Mouse (Mus musculus): ENCODE data around the gene Scamp1. TPM values are rescaled to one million over a fixed set of nuclear protein-coding genes. Genes with fewer than 3 reads are reported as not detected.

Scamp1 gene
- polyA plus RNA-seq, 1 experiment from 2014 or later: 29.6 TPM

GRCm38 (mm10) chr13:94308279-94308678 is 22.6 kb upstream of the Scamp1 start:
- DNase-seq (ENCODE audit: low spot score) (no peak), ATAC-seq (ENCODE audit: insufficient number of reproducible peaks, low FRiP score, low TSS enrichment, low read depth) (no peak)
- Histone ChIP-seq H3K4me2 (ENCODE audit: low read depth, severe bottlenecking) (no peak overlapping the region), H3K9me3 (ENCODE audit: control insufficient read depth, low read length) (no peaks in the 10 kb centered on the region), H3K27ac (replicated peaks; ENCODE audit: low read depth, low read length) (no peak overlapping the region), H3K36me3 (ENCODE audit: control insufficient read depth, insufficient read depth, low read length) (no peaks in the 10 kb centered on the region), H3K9ac (ENCODE audit: low read length) (no peak overlapping the region), H3K4me3 (ENCODE audit: low read depth, low read length) (no peak overlapping the region), H3K4me1 (ENCODE audit: control insufficient read depth, insufficient read depth, low read length) (no peaks in the 10 kb centered on the region), H3K27me3 (ENCODE audit: control insufficient read depth, insufficient read depth, low read length) (no peaks in the 10 kb centered on the region)
- WGBS: 75% methylated on average over 2 of the region's 2 CpGs

GRCm38 (mm10) chr13:94307531-94307930 is 21.9 kb upstream of the Scamp1 start:
- 88% methylated on average over 7 of the region's 7 CpGs for WGBS
- Histone ChIP-seq H3K36me3 (ENCODE audit: control insufficient read depth, insufficient read depth, low read length) (no peaks in the 10 kb centered on the region), H3K4me2 (ENCODE audit: low read depth, severe bottlenecking) (no peak overlapping the region), H3K27ac (replicated peaks; ENCODE audit: low read depth, low read length) (no peak overlapping the region), H3K4me3 (ENCODE audit: low read depth, low read length) (no peak overlapping the region), H3K9ac (ENCODE audit: low read length) (no peak overlapping the region), H3K4me1 (ENCODE audit: control insufficient read depth, insufficient read depth, low read length) (no peaks in the 10 kb centered on the region), H3K9me3 (ENCODE audit: control insufficient read depth, low read length) (no peaks in the 10 kb centered on the region), H3K27me3 (ENCODE audit: control insufficient read depth, insufficient read depth, low read length) (no peaks in the 10 kb centered on the region)
- ATAC-seq (ENCODE audit: insufficient number of reproducible peaks, low FRiP score, low TSS enrichment, low read depth) (no peak), DNase-seq (ENCODE audit: low spot score) (no peak)

- Histone ChIP-seq H3K9ac (ENCODE audit: low read length) (peak overlapping the region; percentile 27; the same call in 1 of the 2 replicates), H3K9me3 (ENCODE audit: control insufficient read depth, low read length) (no peaks in the 10 kb centered on the region), H3K27ac (replicated peaks; ENCODE audit: low read depth, low read length) (no peak overlapping the region), H3K36me3 (ENCODE audit: control insufficient read depth, insufficient read depth, low read length) (no peaks in the 10 kb centered on the region), H3K4me2 (ENCODE audit: low read depth, severe bottlenecking) (peak overlapping the region; percentile 31; the same call in 1 of the 2 replicates), H3K4me1 (ENCODE audit: control insufficient read depth, insufficient read depth, low read length) (no peaks in the 10 kb centered on the region), H3K27me3 (ENCODE audit: control insufficient read depth, insufficient read depth, low read length) (no peaks in the 10 kb centered on the region), H3K4me3 (ENCODE audit: low read depth, low read length) (peak overlapping the region; percentile 14; the same call in 1 of the 2 replicates)
- ATAC-seq (ENCODE audit: insufficient number of reproducible peaks, low FRiP score, low TSS enrichment, low read depth): no peak
- no peak for DNase-seq (ENCODE audit: low spot score)
- WGBS: 17% methylated on average over 5 of the region's 5 CpGs
Measured at GRCm38 (mm10) chr13:94306968-94307289, 21.3 kb upstream of the Scamp1 start.

GRCm38 (mm10) chr13:94306277-94306967 is 20.8 kb upstream of the Scamp1 start:
- WGBS: 41% methylated on average over 18 of the region's 18 CpGs
- no peaks in the 10 kb centered on the region for H3K36me3 ChIP-seq (ENCODE audit: control insufficient read depth, insufficient read depth, low read length)
- no peaks in the 10 kb centered on the region for H3K27me3 ChIP-seq (ENCODE audit: control insufficient read depth, insufficient read depth, low read length)
- DNase-seq (ENCODE audit: low spot score): peak; percentile 75
- ATAC-seq (ENCODE audit: insufficient number of reproducible peaks, low FRiP score, low TSS enrichment, low read depth): peak; percentile 70
- H3K4me2 ChIP-seq (ENCODE audit: low read depth, severe bottlenecking): peak overlapping the region; percentile 31; the same call in 1 of the 2 replicates
- no peaks in the 10 kb centered on the region for H3K4me1 ChIP-seq (ENCODE audit: control insufficient read depth, insufficient read depth, low read length)
- no peaks in the 10 kb centered on the region for H3K9me3 ChIP-seq (ENCODE audit: control insufficient read depth, low read length)
- no peak overlapping the region for H3K27ac ChIP-seq (replicated peaks; ENCODE audit: low read depth, low read length)
- H3K4me3 ChIP-seq (ENCODE audit: low read depth, low read length): peak overlapping the region; percentile 14; the same call in 1 of the 2 replicates
- H3K9ac ChIP-seq (ENCODE audit: low read length): no peak overlapping the region

GRCm38 (mm10) chr13:94300946-94301538 is 15.4 kb upstream of the Scamp1 start:
- Histone ChIP-seq H3K36me3 (ENCODE audit: control insufficient read depth, insufficient read depth, low read length) (no peaks in the 10 kb centered on the region), H3K27ac (replicated peaks; ENCODE audit: low read depth, low read length) (no peak overlapping the region), H3K9me3 (ENCODE audit: control insufficient read depth, low read length) (no peaks in the 10 kb centered on the region), H3K4me3 (ENCODE audit: low read depth, low read length) (no peak overlapping the region), H3K9ac (ENCODE audit: low read length) (no peak overlapping the region), H3K4me2 (ENCODE audit: low read depth, severe bottlenecking) (no peak overlapping the region), H3K27me3 (ENCODE audit: control insufficient read depth, insufficient read depth, low read length) (no peaks in the 10 kb centered on the region), H3K4me1 (ENCODE audit: control insufficient read depth, insufficient read depth, low read length) (no peaks in the 10 kb centered on the region)
- no peak for DNase-seq (ENCODE audit: low spot score)
- 65% methylated on average over 7 of the region's 7 CpGs for WGBS
- ATAC-seq (ENCODE audit: insufficient number of reproducible peaks, low FRiP score, low TSS enrichment, low read depth): no peak

- ATAC-seq (ENCODE audit: insufficient number of reproducible peaks, low FRiP score, low TSS enrichment, low read depth): no peak
- no peak overlapping the region for H3K27ac ChIP-seq (replicated peaks; ENCODE audit: low read depth, low read length)
- WGBS: 88% methylated on average over 4 of the region's 4 CpGs
Measured at GRCm38 (mm10) chr13:94300232-94300631, 14.6 kb upstream of the Scamp1 start.

GRCm38 (mm10) chr13:94298401-94298800 is 12.7 kb upstream of the Scamp1 start:
- H3K4me3 ChIP-seq (ENCODE audit: low read depth, low read length): no peak overlapping the region

More at GRCm38 (mm10) chr13:94300232-94300631, 14.6 kb upstream of the Scamp1 start:
- Histone ChIP-seq H3K4me2 (ENCODE audit: low read depth, severe bottlenecking) (no peak overlapping the region), H3K36me3 (ENCODE audit: control insufficient read depth, insufficient read depth, low read length) (no peaks in the 10 kb centered on the region), H3K9ac (ENCODE audit: low read length) (no peak overlapping the region), H3K4me3 (ENCODE audit: low read depth, low read length) (no peak overlapping the region), H3K4me1 (ENCODE audit: control insufficient read depth, insufficient read depth, low read length) (no peaks in the 10 kb centered on the region), H3K9me3 (ENCODE audit: control insufficient read depth, low read length) (no peaks in the 10 kb centered on the region), H3K27me3 (ENCODE audit: control insufficient read depth, insufficient read depth, low read length) (no peaks in the 10 kb centered on the region)
- DNase-seq (ENCODE audit: low spot score): no peak

GRCm38 (mm10) chr13:94296371-94296770 is 10.7 kb upstream of the Scamp1 start:
- Histone ChIP-seq H3K4me3 (ENCODE audit: low read depth, low read length) (no peak overlapping the region), H3K9ac (ENCODE audit: low read length) (no peak overlapping the region), H3K4me1 (ENCODE audit: control insufficient read depth, insufficient read depth, low read length) (no peaks in the 10 kb centered on the region), H3K36me3 (ENCODE audit: control insufficient read depth, insufficient read depth, low read length) (no peaks in the 10 kb centered on the region), H3K9me3 (ENCODE audit: control insufficient read depth, low read length) (no peaks in the 10 kb centered on the region), H3K27ac (replicated peaks; ENCODE audit: low read depth, low read length) (no peak overlapping the region), H3K27me3 (ENCODE audit: control insufficient read depth, insufficient read depth, low read length) (no peaks in the 10 kb centered on the region), H3K4me2 (ENCODE audit: low read depth, severe bottlenecking) (no peak overlapping the region)
- DNase-seq (ENCODE audit: low spot score) (no peak), ATAC-seq (ENCODE audit: insufficient number of reproducible peaks, low FRiP score, low TSS enrichment, low read depth) (no peak)
- 77% methylated on average over 11 of the region's 11 CpGs for whole genome bisulfite sequencing

More at GRCm38 (mm10) chr13:94298401-94298800, 12.7 kb upstream of the Scamp1 start:
- H3K4me2 ChIP-seq (ENCODE audit: low read depth, severe bottlenecking): no peak overlapping the region
- no peak overlapping the region for H3K9ac ChIP-seq (ENCODE audit: low read length)
- WGBS: 84% methylated on average over 4 of the region's 4 CpGs
- H3K4me1 ChIP-seq (ENCODE audit: control insufficient read depth, insufficient read depth, low read length): no peaks in the 10 kb centered on the region
- no peak for DNase-seq (ENCODE audit: low spot score)
- no peaks in the 10 kb centered on the region for H3K9me3 ChIP-seq (ENCODE audit: control insufficient read depth, low read length)
- H3K36me3 ChIP-seq (ENCODE audit: control insufficient read depth, insufficient read depth, low read length): no peaks in the 10 kb centered on the region
- ATAC-seq (ENCODE audit: insufficient number of reproducible peaks, low FRiP score, low TSS enrichment, low read depth): no peak
- no peak overlapping the region for H3K27ac ChIP-seq (replicated peaks; ENCODE audit: low read depth, low read length)
- H3K27me3 ChIP-seq (ENCODE audit: control insufficient read depth, insufficient read depth, low read length): no peaks in the 10 kb centered on the region

All from limb, embryonic 11.5 days (tissue).